Mouse (Mus musculus) limb, embryonic 15.5 days (tissue): ENCODE results near the gene Obscn. TPM values are rescaled to one million over a fixed set of nuclear protein-coding genes. Genes with fewer than 3 reads are reported as not detected.
A peak's percentile ranks its signal among the peaks of the same experiment; 100 is the strongest.

ENCODE experiments used
- ATAC-seq: fragments of 200-750 bp; cut with Nextera tagmentation; 2 replicates; pipeline ENCODE4 v1.8.0; 2017; ENCODE audit warnings: low read depth, moderate TSS enrichment; ENCODE audit not compliant: insufficient number of reproducible peaks, low FRiP score, low TSS enrichment
- H3K27ac ChIP-seq: fragments of 300-500 bp; sonication (generic); 2 replicates; pipeline ENCODE4 v1.5.1; 2015; ENCODE audit warnings: moderate library complexity, mild to moderate bottlenecking, inconsistent platforms
- H3K27me3 ChIP-seq: fragments of 300-500 bp; sonication (generic); 2 replicates; pipeline ENCODE4 v1.6.1; 2015; ENCODE audit warnings: inconsistent platforms
- H3K36me3 ChIP-seq: fragments of 300-500 bp; sonication (generic); 2 replicates; pipeline ENCODE4 v1.6.1; 2015; ENCODE audit warnings: inconsistent platforms
- H3K4me1 ChIP-seq: fragments of 300-500 bp; sonication (generic); 2 replicates; pipeline ENCODE4 v1.6.1; 2015; ENCODE audit warnings: inconsistent platforms
- H3K4me2 ChIP-seq: fragments of 300-500 bp; sonication (generic); 2 replicates; pipeline ENCODE4 v1.6.1; 2015; ENCODE audit warnings: mild to moderate bottlenecking, inconsistent platforms
- H3K4me3 ChIP-seq: fragments of 300-500 bp; sonication (generic); 2 replicates; pipeline ENCODE4 v1.5.1; 2015; ENCODE audit warnings: mild to moderate bottlenecking, inconsistent platforms
- H3K9ac ChIP-seq: fragments of 300-500 bp; sonication (generic); 2 replicates; pipeline ENCODE4 v1.6.1; 2015; ENCODE audit warnings: inconsistent platforms
- H3K9me3 ChIP-seq: fragments of 300-500 bp; sonication (generic); 2 replicates; pipeline ENCODE4 v1.6.1; 2016; ENCODE audit warnings: inconsistent platforms
- WGBS: fragments of 180-500 bp; shearing (Covaris S2); methylation state at CpG from one replicate; pipeline ENCODE4 v1.1.7; 2015; 5-methylcytosine and 5-hydroxymethylcytosine counted together
- polyA plus RNA-seq: library from polyadenylated mRNA; unstranded; fragments of >200 nt; fragmentation: Nextera tagmentation; extraction: Ambion mirVana; gene quantifications from 2 replicates; pipeline ENCODE4 v1.2.1, GENCODE M21; 2015

Obscn gene
- polyA plus RNA-seq: 2.2 and 4.5 TPM in 2 replicates

- no peak for ATAC-seq
- Histone ChIP-seq H3K27ac (no peak within 1 kb of the TSS), H3K9ac (no peak within 1 kb of the TSS), H3K4me2 (peak within 1 kb of the TSS; percentile 26), H3K4me1 (peaks cover 16% of the 10 kb centered on the region), H3K9me3 (no peaks in the 10 kb centered on the region), H3K36me3 (no peaks in the 10 kb centered on the region), H3K4me3 (peak within 1 kb of the TSS; percentile 21), H3K27me3 (peaks cover 73% of the 10 kb centered on the region)
- WGBS: 21% methylated on average over 44 of the region's 44 CpGs
These were observed at the start of gene Obscn for GRCm38 (mm10) chr11:59135904-59136452. Gene Obscn, minus strand, starts transcription at chr11:59136402.

DNA sequence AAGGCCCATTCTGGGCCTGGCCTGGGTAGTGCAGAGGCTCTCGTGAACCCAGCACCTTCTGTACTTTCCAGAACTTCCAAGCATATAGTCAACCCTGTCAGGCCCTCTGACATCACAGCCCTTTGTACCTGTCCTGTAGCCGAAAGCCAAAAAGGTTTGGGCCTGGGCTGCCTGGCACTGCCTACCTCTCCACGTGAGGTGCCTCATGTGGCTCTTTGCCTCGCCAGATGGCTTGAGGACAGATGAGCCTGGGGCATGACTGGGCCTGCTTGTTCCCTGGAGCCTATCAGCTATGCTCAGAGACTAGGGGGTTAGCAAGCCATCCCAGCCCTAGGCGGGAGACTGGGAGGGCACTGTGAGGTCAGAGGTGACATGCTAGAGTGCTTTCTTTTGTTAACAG, 49.3 kb upstream of the Obscn start:
- H3K4me1 ChIP-seq: peaks cover 13% of the 10 kb centered on the region
- peaks cover 48% of the 10 kb centered on the region for H3K36me3 ChIP-seq
- H3K27me3 ChIP-seq: 0 out of 2 replicates have a peak, but pooled peaks cover 3% of the 10 kb centered on the region
- H3K9ac ChIP-seq: no peak overlapping the region
- no peak overlapping the region for H3K4me2 ChIP-seq
- no peak overlapping the region for H3K27ac ChIP-seq
- H3K4me3 ChIP-seq: no peak overlapping the region
- no peaks in the 10 kb centered on the region for H3K9me3 ChIP-seq
- 72% methylated on average over 5 of the region's 5 CpGs for WGBS
- ATAC-seq: no peak

- no peak overlapping the region for H3K27ac ChIP-seq
- H3K36me3 ChIP-seq: peaks cover 48% of the 10 kb centered on the region
- H3K9ac ChIP-seq: no peak overlapping the region
- H3K4me3 ChIP-seq: no peak overlapping the region
- no peak overlapping the region for H3K4me2 ChIP-seq
- H3K9me3 ChIP-seq: no peaks in the 10 kb centered on the region
- peaks cover 13% of the 10 kb centered on the region for H3K27me3 ChIP-seq
- 34% methylated on average over 3 of the region's 3 CpGs for WGBS
- no peak for ATAC-seq
- H3K4me1 ChIP-seq: peaks cover 7% of the 10 kb centered on the region
These were observed 47.6 kb upstream of the Obscn start for GRCm38 (mm10) chr11:59183821-59184220.

- Histone ChIP-seq H3K9ac (no peak within 1 kb of the TSS), H3K9me3 (no peaks in the 10 kb centered on the region), H3K27me3 (peaks cover 23% of the 10 kb centered on the region), H3K4me1 (peaks cover 3% of the 10 kb centered on the region), H3K4me2 (no peak within 1 kb of the TSS), H3K36me3 (peaks cover 48% of the 10 kb centered on the region), H3K4me3 (no peak within 1 kb of the TSS), H3K27ac (no peak within 1 kb of the TSS)
- no peak for ATAC-seq
- 51% methylated on average over 3 of the region's 3 CpGs for WGBS
These were observed 46.7 kb upstream of the Obscn start, which contains the start of gene Gjc2 for GRCm38 (mm10) chr11:59182864-59183331. Gene Gjc2, minus strand, starts transcription at chr11:59183213.

GRCm38 (mm10) chr11:59176921-59177320, 40.7 kb upstream of the Obscn start:
- H3K9me3 ChIP-seq: no peaks in the 10 kb centered on the region
- no peak overlapping the region for H3K27ac ChIP-seq
- H3K4me1 ChIP-seq: peaks cover 12% of the 10 kb centered on the region
- no peak for ATAC-seq
- H3K4me3 ChIP-seq: peak overlapping the region; percentile 27
- H3K27me3 ChIP-seq: peaks cover 68% of the 10 kb centered on the region
- WGBS: 7% methylated on average over 34 of the region's 34 CpGs
- H3K4me2 ChIP-seq: peak overlapping the region; percentile 30; the same call in 1 of the 2 replicates
- H3K36me3 ChIP-seq: no peaks in the 10 kb centered on the region
- H3K9ac ChIP-seq: no peak overlapping the region

GRCm38 (mm10) chr11:59176475-59176874, 40.3 kb upstream of the Obscn start:
- Histone ChIP-seq H3K36me3 (no peaks in the 10 kb centered on the region), H3K4me3 (peak overlapping the region; percentile 27), H3K4me1 (peaks cover 12% of the 10 kb centered on the region), H3K27me3 (peaks cover 68% of the 10 kb centered on the region), H3K9me3 (no peaks in the 10 kb centered on the region), H3K9ac (no peak overlapping the region; the same call in 1 of the 2 replicates), H3K27ac (no peak overlapping the region), H3K4me2 (peak overlapping the region; percentile 30)
- ATAC-seq: no peak
- WGBS: 3% methylated on average over 48 of the region's 48 CpGs

DNA sequence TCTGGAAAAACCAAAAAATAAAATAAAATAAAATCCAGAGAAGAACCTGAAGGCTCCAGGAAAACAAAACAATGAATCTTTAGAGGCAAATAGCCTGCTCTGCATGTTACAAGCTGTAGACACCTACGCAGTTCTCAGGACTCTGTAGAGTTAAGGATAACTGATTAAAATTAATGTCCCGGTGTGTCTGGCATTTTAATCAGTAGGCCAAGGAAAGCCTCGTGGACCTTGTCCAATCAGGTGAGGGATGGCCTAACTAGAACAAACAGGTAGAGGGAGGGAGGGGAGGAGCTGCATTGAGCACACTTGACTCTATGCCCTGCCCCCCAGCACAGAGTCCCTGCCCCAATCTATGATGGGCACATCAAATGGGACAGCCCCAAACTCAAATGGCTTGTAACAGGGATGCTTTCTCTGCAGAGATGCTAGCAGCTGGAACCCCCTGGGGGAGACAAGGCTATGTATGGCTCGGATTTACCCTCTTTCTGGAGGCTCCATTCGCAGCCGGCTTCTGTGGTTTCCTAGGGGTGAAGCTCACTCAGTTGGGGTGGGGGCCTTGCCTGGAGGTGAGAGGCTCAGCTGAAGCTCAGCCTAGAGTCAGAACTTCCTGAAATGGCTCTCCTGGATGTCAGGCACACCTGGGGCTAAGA, 38.1 kb upstream of the Obscn start:
- no peak; the same call in 1 of the 2 replicates for ATAC-seq
- H3K4me3 ChIP-seq: no peak overlapping the region
- no peak overlapping the region for H3K9ac ChIP-seq
- H3K36me3 ChIP-seq: no peaks in the 10 kb centered on the region
- 55% methylated on average over 6 of the region's 6 CpGs for WGBS
- H3K27me3 ChIP-seq: peaks cover 59% of the 10 kb centered on the region
- no peaks in the 10 kb centered on the region for H3K9me3 ChIP-seq
- H3K4me1 ChIP-seq: peaks cover 12% of the 10 kb centered on the region
- no peak overlapping the region for H3K4me2 ChIP-seq
- no peak overlapping the region for H3K27ac ChIP-seq

- Histone ChIP-seq H3K36me3 (no peaks in the 10 kb centered on the region), H3K27me3 (peaks cover 22% of the 10 kb centered on the region), H3K27ac (no peak overlapping the region), H3K9ac (no peak overlapping the region), H3K4me2 (no peak overlapping the region), H3K4me3 (no peak overlapping the region), H3K4me1 (no peaks in the 10 kb centered on the region), H3K9me3 (no peaks in the 10 kb centered on the region)
- no peak for ATAC-seq
- 70% methylated on average over 4 of the region's 4 CpGs for WGBS
These were observed 34.3 kb upstream of the Obscn start for GRCm38 (mm10) chr11:59170549-59170948.

GRCm38 (mm10) chr11:59169807-59170206, 33.6 kb upstream of the Obscn start:
- H3K4me2 ChIP-seq: no peak overlapping the region
- no peak overlapping the region for H3K9ac ChIP-seq
- no peak overlapping the region for H3K27ac ChIP-seq
- ATAC-seq: no peak
- no peak overlapping the region for H3K4me3 ChIP-seq
- 47% methylated on average over 3 of the region's 3 CpGs for WGBS
- no peaks in the 10 kb centered on the region for H3K36me3 ChIP-seq
- H3K4me1 ChIP-seq: no peaks in the 10 kb centered on the region
- H3K27me3 ChIP-seq: peaks cover 14% of the 10 kb centered on the region
- no peaks in the 10 kb centered on the region for H3K9me3 ChIP-seq

- H3K4me1 ChIP-seq: peaks cover 9% of the 10 kb centered on the region
- WGBS: 60% methylated on average over 2 of the region's 2 CpGs
- no peak for ATAC-seq
These were observed 29.5 kb upstream of the Obscn start for GRCm38 (mm10) chr11:59165616-59166241.

GRCm38 (mm10) chr11:59164384-59164783, 28.2 kb upstream of the Obscn start:
- Histone ChIP-seq H3K4me1 (peaks cover 9% of the 10 kb centered on the region), H3K36me3 (no peaks in the 10 kb centered on the region), H3K9me3 (no peaks in the 10 kb centered on the region), H3K27ac (peak overlapping the region; percentile 99; the same call in 1 of the 2 replicates), H3K27me3 (no peaks in the 10 kb centered on the region), H3K4me2 (peak overlapping the region; percentile 68; the same call in 1 of the 2 replicates), H3K9ac (no peak overlapping the region), H3K4me3 (no peak overlapping the region)
- ATAC-seq: no peak
- WGBS: 86% methylated on average over 9 of the region's 9 CpGs

More at GRCm38 (mm10) chr11:59165616-59166241, 29.5 kb upstream of the Obscn start:
- no peak overlapping the region for H3K27ac ChIP-seq
- H3K4me3 ChIP-seq: no peak overlapping the region
- no peak overlapping the region for H3K4me2 ChIP-seq
- H3K9ac ChIP-seq: no peak overlapping the region
- H3K9me3 ChIP-seq: no peaks in the 10 kb centered on the region
- no peaks in the 10 kb centered on the region for H3K36me3 ChIP-seq
- no peaks in the 10 kb centered on the region for H3K27me3 ChIP-seq
